Mouse (Mus musculus): ENCODE data around the gene Rgs13. TPM values are rescaled to one million over a fixed set of nuclear protein-coding genes. Genes with fewer than 3 reads are reported as not detected.
"Not testable (repeated sequence)": the region's sequence is repeated elsewhere in the genome, so short reads cannot be mapped to it uniquely, and the experiment has no call there.

Gene Rgs13
- polyA plus RNA-seq, 1 experiment from 2014 or later = 0.89 TPM

DNA sequence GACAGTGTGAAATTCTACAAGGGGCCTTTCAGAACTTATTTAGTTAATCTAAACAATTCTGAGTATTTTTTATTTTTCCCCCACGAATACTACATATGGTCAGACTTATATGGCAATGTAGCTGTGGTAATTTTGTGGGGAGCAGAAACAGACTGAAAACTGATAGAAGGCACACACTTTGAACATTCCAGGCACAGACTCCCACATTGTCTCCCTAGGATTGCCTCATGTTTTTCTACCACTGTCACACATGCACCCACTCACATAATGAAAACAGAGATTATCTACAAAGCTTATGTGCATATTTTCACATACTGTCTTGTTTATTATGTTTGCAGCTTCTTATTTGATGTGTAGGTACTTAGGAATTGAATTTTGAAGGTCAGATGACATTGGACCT lies 9.4 kb downstream of the Rgs13 start:
- 89% methylated on average over 1 of the region's 1 CpGs for WGBS
- H3K27me3 ChIP-seq (replicated peaks; ENCODE audit: control insufficient read depth, insufficient read depth, low read length) = no peaks in the 10 kb centered on the region
- H3K9me3 ChIP-seq (ENCODE audit: control insufficient read depth, low read length) = no peaks in the 10 kb centered on the region
- no peak for ATAC-seq
- H3K27ac ChIP-seq (ENCODE audit: low read depth, low read length) = no peak overlapping the region
- no peak overlapping the region for H3K4me2 ChIP-seq (ENCODE audit: low read length)
- no peak overlapping the region for H3K9ac ChIP-seq (ENCODE audit: low read depth, low read length)
- H3K36me3 ChIP-seq (ENCODE audit: control insufficient read depth, insufficient read depth, low read length) = no peaks in the 10 kb centered on the region
- no peaks in the 10 kb centered on the region for H3K4me1 ChIP-seq (ENCODE audit: control insufficient read depth, insufficient read depth, low read depth, low read length)
- no peak overlapping the region for H3K4me3 ChIP-seq (ENCODE audit: low read length)

DNA sequence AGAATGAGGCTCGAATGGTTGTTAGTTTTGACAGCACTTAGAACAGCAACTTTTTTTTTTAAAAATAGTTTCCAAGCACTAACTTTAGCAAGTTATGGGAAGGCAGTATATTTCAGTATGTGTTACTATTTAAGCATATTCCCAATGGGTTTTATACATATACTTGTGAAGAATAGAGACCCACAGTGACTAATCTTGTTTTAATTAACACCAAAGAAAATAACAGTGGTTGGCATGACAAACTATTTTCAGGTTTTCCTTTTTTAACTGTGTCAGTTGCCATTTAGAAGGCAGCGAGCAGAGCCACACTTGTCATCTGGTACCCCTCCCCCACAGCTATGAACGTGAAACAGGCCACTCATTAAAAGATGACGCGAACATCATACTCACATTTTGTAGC lies 10.3 kb downstream of the Rgs13 start:
- no peak overlapping the region for H3K4me2 ChIP-seq (ENCODE audit: low read length)
- no peak overlapping the region for H3K4me3 ChIP-seq (ENCODE audit: low read length)
- WGBS = 86% methylated on average over 5 of the region's 5 CpGs
- no peaks in the 10 kb centered on the region for H3K4me1 ChIP-seq (ENCODE audit: control insufficient read depth, insufficient read depth, low read depth, low read length)
- no peaks in the 10 kb centered on the region for H3K36me3 ChIP-seq (ENCODE audit: control insufficient read depth, insufficient read depth, low read length)
- ATAC-seq = no peak
- no peak overlapping the region for H3K27ac ChIP-seq (ENCODE audit: low read depth, low read length)
- H3K27me3 ChIP-seq (replicated peaks; ENCODE audit: control insufficient read depth, insufficient read depth, low read length) = no peaks in the 10 kb centered on the region
- H3K9me3 ChIP-seq (ENCODE audit: control insufficient read depth, low read length) = no peaks in the 10 kb centered on the region
- H3K9ac ChIP-seq (ENCODE audit: low read depth, low read length) = no peak overlapping the region

DNA sequence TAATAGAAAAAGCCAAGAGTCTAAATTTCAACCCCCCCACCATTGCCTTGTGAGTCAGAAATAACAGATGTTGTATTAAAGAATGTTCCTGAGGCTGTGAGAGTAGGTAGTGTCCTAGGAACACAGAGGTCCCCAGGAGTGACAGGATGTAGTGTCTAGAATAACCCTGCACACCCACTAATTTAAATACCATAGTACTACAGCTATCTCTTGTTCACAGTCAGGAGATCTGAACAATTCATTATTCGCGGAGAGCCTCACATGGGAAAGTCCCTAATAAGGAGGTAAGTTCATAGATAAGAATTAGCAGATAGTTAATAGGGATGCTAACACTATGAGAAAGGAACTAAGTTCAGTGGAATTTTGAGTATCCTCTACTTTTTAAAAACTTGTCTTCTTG lies 10.9 kb downstream of the Rgs13 start:
- Histone ChIP-seq H3K27me3 (replicated peaks; ENCODE audit: control insufficient read depth, insufficient read depth, low read length) (no peaks in the 10 kb centered on the region), H3K4me3 (ENCODE audit: low read length) (no peak overlapping the region), H3K9ac (ENCODE audit: low read depth, low read length) (no peak overlapping the region), H3K4me1 (ENCODE audit: control insufficient read depth, insufficient read depth, low read depth, low read length) (no peaks in the 10 kb centered on the region), H3K4me2 (ENCODE audit: low read length) (no peak overlapping the region), H3K36me3 (ENCODE audit: control insufficient read depth, insufficient read depth, low read length) (no peaks in the 10 kb centered on the region), H3K9me3 (ENCODE audit: control insufficient read depth, low read length) (no peaks in the 10 kb centered on the region), H3K27ac (ENCODE audit: low read depth, low read length) (no peak overlapping the region)
- WGBS = 91% methylated on average over 2 of the region's 2 CpGs
- no peak for ATAC-seq

DNA sequence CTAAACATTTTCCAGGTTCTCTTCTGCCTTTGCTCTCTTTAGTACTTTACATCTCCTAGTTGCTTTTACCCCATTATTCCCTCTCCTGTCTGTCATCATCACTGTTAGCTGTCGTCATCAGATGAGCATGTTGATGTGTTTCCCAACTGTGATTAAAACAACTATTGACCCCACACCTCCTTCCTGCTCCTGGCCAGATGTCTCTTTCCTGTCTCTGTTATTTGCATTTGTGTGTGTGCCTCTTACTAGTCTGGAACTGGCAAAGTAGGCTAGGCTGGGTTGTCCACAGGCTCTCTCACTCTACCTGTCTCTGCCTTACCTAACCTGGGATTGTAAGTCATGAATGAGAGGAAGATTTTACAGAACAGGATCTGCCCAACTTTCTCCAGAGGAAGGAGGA lies 24.6 kb downstream of the Rgs13 start:
- no peak for ATAC-seq
- Histone ChIP-seq H3K4me3 (ENCODE audit: low read length) (no peak overlapping the region), H3K27me3 (replicated peaks; ENCODE audit: control insufficient read depth, insufficient read depth, low read length) (no peaks in the 10 kb centered on the region), H3K9me3 (ENCODE audit: control insufficient read depth, low read length) (no peaks in the 10 kb centered on the region), H3K9ac (ENCODE audit: low read depth, low read length) (no peak overlapping the region), H3K27ac (ENCODE audit: low read depth, low read length) (no peak overlapping the region), H3K4me1 (ENCODE audit: control insufficient read depth, insufficient read depth, low read depth, low read length) (peaks cover 4% of the 10 kb centered on the region), H3K4me2 (ENCODE audit: low read length) (no peak overlapping the region), H3K36me3 (ENCODE audit: control insufficient read depth, insufficient read depth, low read length) (no peaks in the 10 kb centered on the region)
- WGBS = 56% methylated on average over 1 of the region's 1 CpGs

DNA sequence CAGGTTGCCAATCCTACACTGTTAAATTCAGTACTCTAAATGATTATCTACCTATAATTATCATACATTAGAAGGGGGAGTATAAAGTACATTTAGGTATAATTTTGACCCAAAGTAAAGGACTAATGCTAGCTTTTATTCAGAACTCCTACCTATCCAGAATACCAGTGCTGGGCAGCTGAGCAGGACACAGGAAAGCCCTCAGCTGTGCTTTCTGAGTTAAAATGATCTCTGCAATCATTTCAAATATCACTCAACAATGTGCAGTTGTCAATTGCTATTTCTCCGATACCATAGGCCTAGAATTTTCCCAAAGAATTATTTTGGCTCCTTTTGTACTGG lies 25.0 kb downstream of the Rgs13 start:
- no peaks in the 10 kb centered on the region for H3K36me3 ChIP-seq (ENCODE audit: control insufficient read depth, insufficient read depth, low read length)
- H3K4me1 ChIP-seq (ENCODE audit: control insufficient read depth, insufficient read depth, low read depth, low read length) = peaks cover 4% of the 10 kb centered on the region
- H3K4me3 ChIP-seq (ENCODE audit: low read length) = no peak overlapping the region
- no peak overlapping the region for H3K9ac ChIP-seq (ENCODE audit: low read depth, low read length)
- 0 out of 2 replicates have a peak overlapping the region, but pooled peaks have one; percentile 17 for H3K27ac ChIP-seq (ENCODE audit: low read depth, low read length)
- no peaks in the 10 kb centered on the region for H3K27me3 ChIP-seq (replicated peaks; ENCODE audit: control insufficient read depth, insufficient read depth, low read length)
- H3K4me2 ChIP-seq (ENCODE audit: low read length) = no peak overlapping the region
- 0 out of 2 replicates have a peak, but pooled peaks have one; percentile 27 for ATAC-seq
- 77% methylated on average over 1 of the region's 1 CpGs for WGBS
- no peaks in the 10 kb centered on the region for H3K9me3 ChIP-seq (ENCODE audit: control insufficient read depth, low read length)

DNA sequence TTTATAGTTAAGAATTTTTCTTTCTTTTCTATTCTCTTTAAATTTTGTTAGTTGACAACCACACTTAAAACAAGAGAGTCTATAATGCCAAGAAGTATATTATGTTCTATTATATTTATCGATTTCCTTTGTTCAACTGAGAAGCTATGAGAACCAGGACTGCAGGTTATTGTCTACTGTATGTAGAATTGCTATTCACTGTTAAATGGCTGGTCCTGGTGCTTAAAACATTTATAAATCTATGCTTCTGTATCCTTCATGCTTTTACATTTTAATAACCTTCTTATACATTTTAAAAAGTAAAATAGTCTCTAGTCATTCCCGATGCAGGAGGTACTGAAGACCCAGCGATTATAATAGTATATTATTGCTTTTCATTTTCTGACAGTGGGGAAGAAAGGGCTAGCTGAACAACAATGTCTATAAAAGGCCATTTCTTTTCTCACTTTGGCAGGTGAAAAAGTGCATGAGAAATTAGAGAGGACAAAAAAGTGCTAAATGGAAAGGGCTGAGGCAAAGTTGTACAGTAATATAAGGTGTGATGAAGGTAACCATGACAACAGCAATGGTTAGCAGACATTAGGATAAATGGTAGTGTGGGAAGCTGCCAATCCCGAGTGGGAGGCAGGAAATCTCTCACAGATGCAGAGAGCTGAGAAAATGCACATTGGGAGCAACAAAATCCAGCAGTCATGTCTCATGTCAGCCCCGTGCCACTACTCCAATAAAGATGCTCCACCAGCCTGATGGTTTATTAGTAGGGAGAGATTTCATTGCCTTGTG lies 25.6 kb downstream of the Rgs13 start:
- Histone ChIP-seq H3K9me3 (ENCODE audit: control insufficient read depth, low read length) (no peaks in the 10 kb centered on the region), H3K4me2 (ENCODE audit: low read length) (no peak overlapping the region), H3K4me3 (ENCODE audit: low read length) (no peak overlapping the region), H3K9ac (ENCODE audit: low read depth, low read length) (no peak overlapping the region), H3K27ac (ENCODE audit: low read depth, low read length) (0 out of 2 replicates have a peak overlapping the region, but pooled peaks have one; percentile 17), H3K4me1 (ENCODE audit: control insufficient read depth, insufficient read depth, low read depth, low read length) (peaks cover 4% of the 10 kb centered on the region), H3K36me3 (ENCODE audit: control insufficient read depth, insufficient read depth, low read length) (no peaks in the 10 kb centered on the region), H3K27me3 (replicated peaks; ENCODE audit: control insufficient read depth, insufficient read depth, low read length) (no peaks in the 10 kb centered on the region)
- ATAC-seq = peak; percentile 93
- WGBS = 50% methylated on average over 5 of the region's 5 CpGs

DNA sequence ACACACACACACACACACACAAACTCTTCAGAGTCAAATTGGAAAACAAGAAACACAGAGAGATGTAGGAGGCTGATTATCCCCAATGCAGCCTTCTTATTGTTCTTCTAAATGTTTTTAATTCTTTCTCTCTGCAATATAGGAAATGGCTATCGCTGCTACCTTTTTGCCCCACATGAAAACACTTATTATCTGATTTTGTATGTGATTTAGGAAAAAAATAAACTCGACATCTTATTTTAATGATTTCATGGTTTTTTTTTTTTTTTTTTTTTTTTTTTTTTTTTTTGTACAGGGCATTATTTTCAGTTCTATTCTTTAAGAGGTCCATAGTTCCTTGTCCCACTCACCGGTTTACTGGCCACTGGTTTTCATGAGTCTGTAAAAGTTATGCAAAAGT lies 27.2 kb downstream of the Rgs13 start:
- no peak for ATAC-seq
- peaks cover 4% of the 10 kb centered on the region for H3K4me1 ChIP-seq (ENCODE audit: control insufficient read depth, insufficient read depth, low read depth, low read length)
- no peak overlapping the region for H3K9ac ChIP-seq (ENCODE audit: low read depth, low read length)
- H3K4me3 ChIP-seq (ENCODE audit: low read length) = no peak overlapping the region
- H3K27ac ChIP-seq (ENCODE audit: low read depth, low read length) = no peak overlapping the region
- H3K27me3 ChIP-seq (replicated peaks; ENCODE audit: control insufficient read depth, insufficient read depth, low read length) = no peaks in the 10 kb centered on the region
- H3K4me2 ChIP-seq (ENCODE audit: low read length) = no peak overlapping the region
- no peaks in the 10 kb centered on the region for H3K36me3 ChIP-seq (ENCODE audit: control insufficient read depth, insufficient read depth, low read length)
- WGBS = 85% methylated on average over 3 of the region's 3 CpGs
- no peaks in the 10 kb centered on the region for H3K9me3 ChIP-seq (ENCODE audit: control insufficient read depth, low read length)

DNA sequence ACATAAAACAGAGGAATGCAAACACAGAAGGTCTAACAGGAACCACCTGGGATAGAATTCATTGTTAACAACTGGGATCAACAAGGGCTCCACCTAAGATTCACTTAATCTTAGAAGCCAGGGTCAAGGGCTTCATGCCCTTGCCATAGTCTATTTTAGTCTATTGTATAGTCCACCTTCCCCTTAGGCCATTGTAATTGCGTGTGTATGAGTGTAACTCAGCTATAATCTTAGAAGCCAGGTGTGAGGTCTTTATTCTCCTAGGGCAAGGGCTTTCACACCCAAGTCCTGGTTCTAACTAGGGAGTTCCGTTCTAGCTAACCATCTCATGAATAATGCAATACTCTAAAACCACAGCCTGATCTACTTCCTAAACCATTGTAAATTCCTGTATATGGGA lies 35.8 kb downstream of the Rgs13 start:
- H3K9me3 ChIP-seq (ENCODE audit: control insufficient read depth, low read length); H3K4me2 ChIP-seq (ENCODE audit: low read length); H3K36me3 ChIP-seq (ENCODE audit: control insufficient read depth, insufficient read depth, low read length); ATAC-seq; H3K4me1 ChIP-seq (ENCODE audit: control insufficient read depth, insufficient read depth, low read depth, low read length); H3K9ac ChIP-seq (ENCODE audit: low read depth, low read length); H3K4me3 ChIP-seq (ENCODE audit: low read length); H3K27ac ChIP-seq (ENCODE audit: low read depth, low read length); H3K27me3 ChIP-seq (replicated peaks; ENCODE audit: control insufficient read depth, insufficient read depth, low read length): not testable (repeated sequence)
- 87% methylated on average over 2 of the region's 2 CpGs for WGBS

DNA sequence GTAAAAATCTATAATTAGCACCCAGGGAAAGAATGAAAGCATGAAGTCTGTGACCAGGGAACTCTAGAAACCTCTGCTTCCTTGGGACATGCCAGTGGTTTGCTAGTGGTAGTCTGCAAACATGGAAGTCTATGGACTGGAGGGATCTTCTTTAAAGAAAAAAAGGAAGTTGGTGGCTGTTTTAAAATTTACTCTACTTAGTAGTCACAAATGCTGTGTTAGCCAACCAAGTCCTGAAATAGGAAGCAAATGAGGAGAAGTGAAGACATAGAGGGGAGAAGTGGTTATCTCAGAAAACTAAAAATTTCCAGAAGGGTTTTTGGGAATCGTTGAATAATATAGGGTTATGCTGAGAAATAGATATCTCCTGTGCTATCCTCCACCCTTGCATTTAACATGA lies 37.3 kb downstream of the Rgs13 start:
- Histone ChIP-seq H3K9ac (ENCODE audit: low read depth, low read length) (no peak overlapping the region), H3K27me3 (replicated peaks; ENCODE audit: control insufficient read depth, insufficient read depth, low read length) (no peaks in the 10 kb centered on the region), H3K4me3 (ENCODE audit: low read length) (no peak overlapping the region), H3K4me2 (ENCODE audit: low read length) (no peak overlapping the region), H3K4me1 (ENCODE audit: control insufficient read depth, insufficient read depth, low read depth, low read length) (no peaks in the 10 kb centered on the region), H3K27ac (ENCODE audit: low read depth, low read length) (no peak overlapping the region), H3K36me3 (ENCODE audit: control insufficient read depth, insufficient read depth, low read length) (no peaks in the 10 kb centered on the region), H3K9me3 (ENCODE audit: control insufficient read depth, low read length) (no peaks in the 10 kb centered on the region)
- WGBS = 97% methylated on average over 1 of the region's 1 CpGs
- no peak for ATAC-seq

Measured in hindbrain, embryonic 16.5 days (tissue).